Mouse (Mus musculus): Measurements from ENCODE around the gene Map2k5. TPM values are rescaled to one million over a fixed set of nuclear protein-coding genes. Genes with fewer than 3 reads are reported as not detected.

The Map2k5 gene
- polyA plus RNA-seq, 1 experiment, result 109 TPM

- Histone ChIP-seq H3K36me3 (ENCODE audit: control insufficient read depth, insufficient read depth, low read length) (peaks cover 5% of the 10 kb centered on the region; the same call in 1 of the 2 replicates), H3K27ac (ENCODE audit: control insufficient read depth, insufficient read depth, low read length) (no peak overlapping the region), H3K4me1 (replicated peaks; ENCODE audit: control insufficient read depth, insufficient read depth, low read length) (no peaks in the 10 kb centered on the region), H3K4me3 (ENCODE audit: control insufficient read depth, insufficient read depth, low read length) (no peak overlapping the region), H3K27me3 (ENCODE audit: control insufficient read depth, insufficient read depth, low read length) (no peaks in the 10 kb centered on the region)
- TF ChIP-seq POLR2A (IDR thresholded peaks at IDR 0.05; ENCODE audit: control insufficient read depth, extremely low read depth, insufficient read depth, low read length, poor library complexity) (no peak), CTCF (IDR thresholded peaks at IDR 0.05; ENCODE audit: borderline replicate concordance, control insufficient read depth, extremely low read depth, insufficient read depth, low read length, poor library complexity) (no peak)
- DNase-seq, result no peak
- 97% methylated on average over 1 of the region's 1 CpGs for WGBS
Observed at GRCm38 (mm10) chr9:63348146-63348545, 29.6 kb downstream of the Map2k5 start.

GRCm38 (mm10) chr9:63346029-63346428, 31.7 kb downstream of the Map2k5 start:
- TF ChIP-seq CTCF (IDR thresholded peaks at IDR 0.05; ENCODE audit: borderline replicate concordance, control insufficient read depth, extremely low read depth, insufficient read depth, low read length, poor library complexity) (no peak), POLR2A (IDR thresholded peaks at IDR 0.05; ENCODE audit: control insufficient read depth, extremely low read depth, insufficient read depth, low read length, poor library complexity) (no peak)
- Histone ChIP-seq H3K4me1 (replicated peaks; ENCODE audit: control insufficient read depth, insufficient read depth, low read length) (no peaks in the 10 kb centered on the region), H3K27ac (ENCODE audit: control insufficient read depth, insufficient read depth, low read length) (no peak overlapping the region), H3K27me3 (ENCODE audit: control insufficient read depth, insufficient read depth, low read length) (no peaks in the 10 kb centered on the region), H3K36me3 (ENCODE audit: control insufficient read depth, insufficient read depth, low read length) (peaks cover 8% of the 10 kb centered on the region; the same call in 1 of the 2 replicates), H3K4me3 (ENCODE audit: control insufficient read depth, insufficient read depth, low read length) (no peak overlapping the region)
- no peak for DNase-seq
- WGBS, result over 99% methylated on average over 6 of the region's 6 CpGs

- Histone ChIP-seq H3K36me3 (ENCODE audit: control insufficient read depth, insufficient read depth, low read length) (peaks cover 3% of the 10 kb centered on the region; the same call in 1 of the 2 replicates), H3K27ac (ENCODE audit: control insufficient read depth, insufficient read depth, low read length) (no peak overlapping the region), H3K27me3 (ENCODE audit: control insufficient read depth, insufficient read depth, low read length) (no peaks in the 10 kb centered on the region), H3K4me1 (replicated peaks; ENCODE audit: control insufficient read depth, insufficient read depth, low read length) (no peaks in the 10 kb centered on the region), H3K4me3 (ENCODE audit: control insufficient read depth, insufficient read depth, low read length) (no peak overlapping the region)
- DNase-seq, result peak; percentile 18
- WGBS, result 86% methylated on average over 3 of the region's 3 CpGs
- TF ChIP-seq POLR2A (IDR thresholded peaks at IDR 0.05; ENCODE audit: control insufficient read depth, extremely low read depth, insufficient read depth, low read length, poor library complexity), result no peak
- no peak for TF ChIP-seq CTCF (IDR thresholded peaks at IDR 0.05; ENCODE audit: borderline replicate concordance, control insufficient read depth, extremely low read depth, insufficient read depth, low read length, poor library complexity)
Observed at GRCm38 (mm10) chr9:63341761-63342160, 35.9 kb downstream of the Map2k5 start.

GRCm38 (mm10) chr9:63339256-63339655, 38.4 kb downstream of the Map2k5 start:
- Histone ChIP-seq H3K4me3 (ENCODE audit: control insufficient read depth, insufficient read depth, low read length) (no peak overlapping the region), H3K36me3 (ENCODE audit: control insufficient read depth, insufficient read depth, low read length) (peaks cover 3% of the 10 kb centered on the region; the same call in 1 of the 2 replicates), H3K27me3 (ENCODE audit: control insufficient read depth, insufficient read depth, low read length) (no peaks in the 10 kb centered on the region), H3K27ac (ENCODE audit: control insufficient read depth, insufficient read depth, low read length) (no peak overlapping the region), H3K4me1 (replicated peaks; ENCODE audit: control insufficient read depth, insufficient read depth, low read length) (no peaks in the 10 kb centered on the region)
- 94% methylated on average over 6 of the region's 6 CpGs for WGBS
- no peak for DNase-seq
- TF ChIP-seq POLR2A (IDR thresholded peaks at IDR 0.05; ENCODE audit: control insufficient read depth, extremely low read depth, insufficient read depth, low read length, poor library complexity) (no peak), CTCF (IDR thresholded peaks at IDR 0.05; ENCODE audit: borderline replicate concordance, control insufficient read depth, extremely low read depth, insufficient read depth, low read length, poor library complexity) (no peak)

GRCm38 (mm10) chr9:63338716-63339115, 39.0 kb downstream of the Map2k5 start:
- 93% methylated on average over 6 of the region's 6 CpGs for WGBS
- Histone ChIP-seq H3K4me3 (ENCODE audit: control insufficient read depth, insufficient read depth, low read length) (no peak overlapping the region), H3K27ac (ENCODE audit: control insufficient read depth, insufficient read depth, low read length) (no peak overlapping the region), H3K27me3 (ENCODE audit: control insufficient read depth, insufficient read depth, low read length) (no peaks in the 10 kb centered on the region), H3K4me1 (replicated peaks; ENCODE audit: control insufficient read depth, insufficient read depth, low read length) (no peaks in the 10 kb centered on the region), H3K36me3 (ENCODE audit: control insufficient read depth, insufficient read depth, low read length) (peaks cover 8% of the 10 kb centered on the region; the same call in 1 of the 2 replicates)
- TF ChIP-seq CTCF (IDR thresholded peaks at IDR 0.05; ENCODE audit: borderline replicate concordance, control insufficient read depth, extremely low read depth, insufficient read depth, low read length, poor library complexity), result no peak
- TF ChIP-seq POLR2A (IDR thresholded peaks at IDR 0.05; ENCODE audit: control insufficient read depth, extremely low read depth, insufficient read depth, low read length, poor library complexity), result no peak
- DNase-seq, result no peak

- Histone ChIP-seq H3K27ac (ENCODE audit: control insufficient read depth, insufficient read depth, low read length) (no peak overlapping the region), H3K27me3 (ENCODE audit: control insufficient read depth, insufficient read depth, low read length) (no peaks in the 10 kb centered on the region), H3K36me3 (ENCODE audit: control insufficient read depth, insufficient read depth, low read length) (peaks cover 7% of the 10 kb centered on the region; the same call in 1 of the 2 replicates), H3K4me3 (ENCODE audit: control insufficient read depth, insufficient read depth, low read length) (no peak overlapping the region), H3K4me1 (replicated peaks; ENCODE audit: control insufficient read depth, insufficient read depth, low read length) (no peaks in the 10 kb centered on the region)
- TF ChIP-seq CTCF (IDR thresholded peaks at IDR 0.05; ENCODE audit: borderline replicate concordance, control insufficient read depth, extremely low read depth, insufficient read depth, low read length, poor library complexity), result no peak
- no peak for TF ChIP-seq POLR2A (IDR thresholded peaks at IDR 0.05; ENCODE audit: control insufficient read depth, extremely low read depth, insufficient read depth, low read length, poor library complexity)
- WGBS, result 96% methylated on average over 4 of the region's 4 CpGs
- no peak for DNase-seq
Observed at GRCm38 (mm10) chr9:63335816-63336215, 41.9 kb downstream of the Map2k5 start.

- H3K4me1 ChIP-seq (replicated peaks; ENCODE audit: control insufficient read depth, insufficient read depth, low read length), result no peaks in the 10 kb centered on the region
- H3K36me3 ChIP-seq (ENCODE audit: control insufficient read depth, insufficient read depth, low read length), result peaks cover 7% of the 10 kb centered on the region; the same call in 1 of the 2 replicates
- no peak overlapping the region for H3K4me3 ChIP-seq (ENCODE audit: control insufficient read depth, insufficient read depth, low read length)
- H3K27me3 ChIP-seq (ENCODE audit: control insufficient read depth, insufficient read depth, low read length), result no peaks in the 10 kb centered on the region
- TF ChIP-seq POLR2A (IDR thresholded peaks at IDR 0.05; ENCODE audit: control insufficient read depth, extremely low read depth, insufficient read depth, low read length, poor library complexity) (no peak), CTCF (IDR thresholded peaks at IDR 0.05; ENCODE audit: borderline replicate concordance, control insufficient read depth, extremely low read depth, insufficient read depth, low read length, poor library complexity) (no peak)
- 95% methylated on average over 2 of the region's 2 CpGs for WGBS
- DNase-seq, result peak; percentile 16
- H3K27ac ChIP-seq (ENCODE audit: control insufficient read depth, insufficient read depth, low read length), result no peak overlapping the region
Observed at GRCm38 (mm10) chr9:63333074-63333473, 44.6 kb downstream of the Map2k5 start.

Measured in thymus, adult 2 months (tissue).